Mouse (Mus musculus) adrenal gland, adult 18-20 months (tissue): ENCODE data around the gene Klhl5. TPM values are rescaled to one million over a fixed set of nuclear protein-coding genes. Genes with fewer than 3 reads are reported as not detected.

Experiments
- DNase-seq, 2 experiments: peaks; one replicate each; pipeline ENCODE4 v3.0.0; 2021 to 2022; ENCODE audit warnings: low spot score in 2 of 2
- total RNA-seq, 2 experiments: library from RNA; stranded (reverse); gene quantifications; 1 replicate in 1 of 2; 2 replicates in 1 of 2; pipeline ENCODE4 v1.2.3; 2021

The Klhl5 gene
- total RNA-seq, 2 experiments from 2014 or later, result 44.1 to 47.7 TPM

- no peak for DNase-seq
These were observed 34.9 kb downstream of the Klhl5 start for GRCm38 (mm10) chr5:65142247-65142646.

- no peak for DNase-seq
These were observed 38.3 kb downstream of the Klhl5 start for GRCm38 (mm10) chr5:65145499-65146101.

GRCm38 (mm10) chr5:65146749-65147148 lies 39.4 kb downstream of the Klhl5 start:
- no peak for DNase-seq

GRCm38 (mm10) chr5:65149706-65150105 lies 42.4 kb downstream of the Klhl5 start:
- no peak for DNase-seq

- no peak for DNase-seq
These were observed 43.1 kb downstream of the Klhl5 start for GRCm38 (mm10) chr5:65150376-65150955.

GRCm38 (mm10) chr5:65151276-65151675 lies 43.9 kb downstream of the Klhl5 start:
- no peak for DNase-seq

- DNase-seq, result no peak
These were observed 44.4 kb downstream of the Klhl5 start for GRCm38 (mm10) chr5:65151767-65152166.

GRCm38 (mm10) chr5:65154287-65154686 lies 46.9 kb downstream of the Klhl5 start:
- no peak for DNase-seq

GRCm38 (mm10) chr5:65156853-65157252 lies 49.5 kb downstream of the Klhl5 start:
- peak; percentile 32 to 40 for DNase-seq

GRCm38 (mm10) chr5:65157412-65158381 lies 50.4 kb downstream of the Klhl5 start:
- peak; percentile 25 to 50 for DNase-seq

GRCm38 (mm10) chr5:65158696-65159305 lies 51.5 kb downstream of the Klhl5 start:
- DNase-seq, result no peak

GRCm38 (mm10) chr5:65163001-65163400 lies 55.7 kb downstream of the Klhl5 start:
- DNase-seq, result no peak

GRCm38 (mm10) chr5:65163489-65164092 lies 56.3 kb downstream of the Klhl5 start:
- DNase-seq, result no peak

GRCm38 (mm10) chr5:65170206-65170605 lies 62.9 kb downstream of the Klhl5 start:
- no peak for DNase-seq

GRCm38 (mm10) chr5:65175035-65175917 lies 67.9 kb downstream of the Klhl5 start:
- DNase-seq, result no peak

GRCm38 (mm10) chr5:65175918-65176484 lies 68.7 kb downstream of the Klhl5 start:
- DNase-seq, result no peak

- peak in 1 of 2 experiments; percentile 41 for DNase-seq
These were observed 69.7 kb downstream of the Klhl5 start for GRCm38 (mm10) chr5:65177026-65177514.

GRCm38 (mm10) chr5:65178477-65178876 lies 71.1 kb downstream of the Klhl5 start:
- no peak for DNase-seq

GRCm38 (mm10) chr5:65181160-65181793 lies 73.9 kb downstream of the Klhl5 start:
- no peak for DNase-seq
